Mouse (Mus musculus): Measurements from ENCODE around the gene Ctxn1. TPM values are rescaled to one million over a fixed set of nuclear protein-coding genes. Genes with fewer than 3 reads are reported as not detected.

Ctxn1 gene
- polyA plus RNA-seq, 1 experiment from 2014 or later: 27.8 TPM

GRCm38 (mm10) chr8:4250306-4250970 lies 8.6 kb downstream of the Ctxn1 start:
- Histone ChIP-seq H3K9ac (no peak overlapping the region), H3K4me2 (no peak overlapping the region), H3K27me3 (no peaks in the 10 kb centered on the region), H3K4me1 (replicated peaks) (peaks cover 37% of the 10 kb centered on the region), H3K36me3 (peaks cover 21% of the 10 kb centered on the region), H3K27ac (no peak overlapping the region), H3K9me3 (replicated peaks) (no peaks in the 10 kb centered on the region), H3K4me3 (no peak overlapping the region)
- no peak for ATAC-seq (replicated peaks; ENCODE audit: insufficient number of reproducible peaks, insufficient read depth, low FRiP score, low read depth)
- WGBS: 35% methylated on average over 26 of the region's 26 CpGs

DNA sequence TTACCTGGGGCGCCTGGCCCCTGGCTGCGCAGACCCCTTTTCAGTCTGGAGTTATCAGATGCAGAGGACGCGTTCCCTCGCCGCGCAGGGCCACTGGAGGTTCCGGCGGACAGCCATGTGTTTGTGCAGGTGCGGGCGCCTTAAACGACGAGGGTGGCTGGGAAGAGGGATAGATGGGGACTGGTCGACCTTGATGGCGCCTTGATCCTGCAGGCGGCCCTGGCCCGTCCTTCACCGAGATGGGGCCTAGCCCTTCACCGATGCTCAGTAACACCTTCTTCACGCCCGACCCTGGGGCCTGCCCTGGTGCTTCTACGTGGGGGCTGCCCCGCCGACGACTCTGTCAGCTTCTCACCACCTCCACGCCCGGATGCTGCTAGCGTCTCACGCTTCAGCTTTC lies 9.9 kb downstream of the Ctxn1 start:
- Histone ChIP-seq H3K9ac (peak overlapping the region; percentile 40), H3K9me3 (replicated peaks) (no peaks in the 10 kb centered on the region), H3K27ac (peak overlapping the region; percentile 66), H3K4me3 (peak overlapping the region; percentile 30), H3K4me2 (peak overlapping the region; percentile 56), H3K4me1 (replicated peaks) (peaks cover 36% of the 10 kb centered on the region), H3K36me3 (peaks cover 27% of the 10 kb centered on the region), H3K27me3 (no peaks in the 10 kb centered on the region)
- WGBS: 13% methylated on average over 29 of the region's 29 CpGs
- no peak for ATAC-seq (replicated peaks; ENCODE audit: insufficient number of reproducible peaks, insufficient read depth, low FRiP score, low read depth)

DNA sequence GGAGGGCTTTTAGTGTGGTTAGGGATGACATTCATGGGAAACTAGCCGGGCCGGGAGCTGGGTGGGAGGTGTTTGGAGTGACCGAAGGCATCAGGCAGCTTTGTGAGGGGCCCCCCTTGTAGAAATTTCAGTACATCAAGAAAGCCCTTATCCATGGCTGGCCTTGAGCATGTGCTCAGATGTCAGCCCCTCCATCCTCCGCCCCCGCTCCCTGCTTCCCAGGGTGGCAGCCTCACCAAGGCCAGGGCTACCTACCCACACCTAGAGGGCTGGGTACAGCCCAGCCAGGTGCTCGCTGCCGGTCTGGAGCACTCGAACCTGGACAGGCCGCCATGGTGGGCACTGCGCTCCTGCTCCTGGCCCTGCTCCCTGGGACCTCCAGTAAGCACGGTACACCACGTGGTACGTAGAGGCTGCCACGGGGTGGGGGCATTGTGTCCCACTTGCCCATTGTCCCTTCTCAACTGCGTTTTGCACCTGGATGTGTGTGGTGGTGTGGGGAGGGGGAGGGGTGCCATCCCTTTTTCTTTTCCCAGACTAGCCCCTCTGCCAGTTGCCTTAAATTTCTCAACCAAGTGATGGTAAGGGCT lies 11.0 kb downstream of the Ctxn1 start, which contains the start of gene Tgfbr3l:
Gene Tgfbr3l (plus strand): TSS at position 264 of the 590 bp plus-strand sequence.
- peak within 1 kb of the TSS; percentile 30; the same call in 1 of the 2 replicates for H3K4me3 ChIP-seq
- peak within 1 kb of the TSS; percentile 56 for H3K4me2 ChIP-seq
- peak within 1 kb of the TSS; percentile 66 for H3K27ac ChIP-seq
- no peaks in the 10 kb centered on the region for H3K9me3 ChIP-seq (replicated peaks)
- peak within 1 kb of the TSS; percentile 40; the same call in 1 of the 2 replicates for H3K9ac ChIP-seq
- no peak for ATAC-seq (replicated peaks; ENCODE audit: insufficient number of reproducible peaks, insufficient read depth, low FRiP score, low read depth)
- peaks cover 28% of the 10 kb centered on the region for H3K4me1 ChIP-seq (replicated peaks)
- 75% methylated on average over 15 of the region's 15 CpGs for WGBS
- H3K36me3 ChIP-seq: peaks cover 38% of the 10 kb centered on the region
- no peaks in the 10 kb centered on the region for H3K27me3 ChIP-seq

- Histone ChIP-seq H3K27ac (no peak overlapping the region), H3K9me3 (replicated peaks) (no peaks in the 10 kb centered on the region), H3K4me2 (no peak overlapping the region), H3K9ac (no peak overlapping the region), H3K4me1 (replicated peaks) (peaks cover 24% of the 10 kb centered on the region), H3K27me3 (no peaks in the 10 kb centered on the region), H3K36me3 (peaks cover 41% of the 10 kb centered on the region), H3K4me3 (no peak overlapping the region)
- WGBS: 81% methylated on average over 8 of the region's 8 CpGs
- ATAC-seq (replicated peaks; ENCODE audit: insufficient number of reproducible peaks, insufficient read depth, low FRiP score, low read depth): no peak
Measured at GRCm38 (mm10) chr8:4247241-4247640, 11.8 kb downstream of the Ctxn1 start.

- no peak for ATAC-seq (replicated peaks; ENCODE audit: insufficient number of reproducible peaks, insufficient read depth, low FRiP score, low read depth)
- H3K27me3 ChIP-seq: no peaks in the 10 kb centered on the region
- no peak overlapping the region for H3K4me2 ChIP-seq
- peaks cover 46% of the 10 kb centered on the region for H3K36me3 ChIP-seq
- no peak overlapping the region for H3K27ac ChIP-seq
- H3K9ac ChIP-seq: no peak overlapping the region
- H3K4me3 ChIP-seq: no peak overlapping the region
- H3K4me1 ChIP-seq (replicated peaks): peaks cover 26% of the 10 kb centered on the region
- 83% methylated on average over 13 of the region's 13 CpGs for WGBS
- H3K9me3 ChIP-seq (replicated peaks): no peaks in the 10 kb centered on the region
Measured at GRCm38 (mm10) chr8:4245737-4246136, 13.3 kb downstream of the Ctxn1 start.

DNA sequence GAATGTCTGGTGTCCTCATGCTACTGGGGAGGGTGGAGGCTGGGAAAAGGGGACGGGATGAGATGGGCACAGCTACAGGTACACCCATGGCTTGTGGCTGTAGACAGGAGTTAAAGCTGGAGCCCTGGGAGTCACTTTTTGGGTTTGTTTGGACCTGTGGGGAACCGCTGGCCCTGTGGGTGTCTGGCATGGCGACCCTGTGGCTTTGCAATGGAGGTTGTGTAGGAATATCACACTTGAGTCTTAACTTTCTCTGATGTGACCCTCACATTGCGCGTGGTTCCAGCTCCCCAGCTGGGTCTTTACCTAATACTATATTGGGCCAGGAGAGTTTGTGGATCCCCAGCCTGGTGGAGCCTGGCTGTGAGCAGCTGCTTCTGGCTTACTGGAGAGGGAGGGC lies 14.0 kb downstream of the Ctxn1 start:
- Histone ChIP-seq H3K27me3 (no peaks in the 10 kb centered on the region), H3K36me3 (peaks cover 47% of the 10 kb centered on the region), H3K4me1 (replicated peaks) (peaks cover 25% of the 10 kb centered on the region), H3K4me2 (no peak overlapping the region), H3K27ac (no peak overlapping the region), H3K9ac (no peak overlapping the region), H3K4me3 (no peak overlapping the region), H3K9me3 (replicated peaks) (no peaks in the 10 kb centered on the region)
- 89% methylated on average over 5 of the region's 5 CpGs for WGBS
- ATAC-seq (replicated peaks; ENCODE audit: insufficient number of reproducible peaks, insufficient read depth, low FRiP score, low read depth): no peak

DNA sequence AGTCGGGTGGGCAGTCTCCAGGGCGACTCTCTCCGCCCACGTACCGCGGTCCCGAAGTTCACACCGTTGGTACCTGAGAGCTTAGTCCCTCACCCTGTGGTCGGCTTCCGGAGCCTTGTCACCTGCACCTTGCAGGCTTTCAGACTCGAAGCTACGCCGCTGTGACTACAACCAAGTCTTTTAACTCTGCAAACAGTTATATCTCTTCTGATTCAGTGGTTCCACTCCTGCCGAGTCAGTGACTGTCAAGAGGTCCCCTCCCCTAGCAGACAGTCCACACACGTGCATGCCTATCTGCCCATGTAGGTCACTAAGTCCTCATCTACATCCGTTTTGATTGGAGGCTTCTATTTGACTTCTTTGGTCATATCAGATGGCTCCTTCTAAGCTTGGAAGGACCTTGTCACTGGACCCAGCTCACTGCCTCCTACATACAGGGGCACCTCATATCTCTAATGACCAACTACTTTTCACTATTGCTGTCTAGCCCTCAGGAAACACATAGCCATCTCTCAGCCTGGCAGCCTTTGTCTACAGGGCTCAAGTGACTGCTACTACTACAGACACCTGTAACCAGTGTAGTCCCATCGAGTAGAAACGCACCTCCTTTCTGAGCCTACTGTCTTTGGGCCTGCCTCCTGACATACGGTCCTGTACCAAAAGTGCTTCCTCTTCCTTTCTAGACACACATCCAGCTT lies 19.7 kb downstream of the Ctxn1 start:
- ATAC-seq (replicated peaks; ENCODE audit: insufficient number of reproducible peaks, insufficient read depth, low FRiP score, low read depth): no peak; the same call in 1 of the 2 replicates
- peaks cover 27% of the 10 kb centered on the region for H3K4me1 ChIP-seq (replicated peaks)
- 11% methylated on average over 19 of the region's 19 CpGs for WGBS
- no peaks in the 10 kb centered on the region for H3K27me3 ChIP-seq
- peak overlapping the region; percentile 72 for H3K4me2 ChIP-seq
- H3K9me3 ChIP-seq (replicated peaks): no peaks in the 10 kb centered on the region
- H3K27ac ChIP-seq: peak overlapping the region; percentile 92
- peaks cover 22% of the 10 kb centered on the region for H3K36me3 ChIP-seq
- peak overlapping the region; percentile 78 for H3K9ac ChIP-seq
- H3K4me3 ChIP-seq: peak overlapping the region; percentile 82

DNA sequence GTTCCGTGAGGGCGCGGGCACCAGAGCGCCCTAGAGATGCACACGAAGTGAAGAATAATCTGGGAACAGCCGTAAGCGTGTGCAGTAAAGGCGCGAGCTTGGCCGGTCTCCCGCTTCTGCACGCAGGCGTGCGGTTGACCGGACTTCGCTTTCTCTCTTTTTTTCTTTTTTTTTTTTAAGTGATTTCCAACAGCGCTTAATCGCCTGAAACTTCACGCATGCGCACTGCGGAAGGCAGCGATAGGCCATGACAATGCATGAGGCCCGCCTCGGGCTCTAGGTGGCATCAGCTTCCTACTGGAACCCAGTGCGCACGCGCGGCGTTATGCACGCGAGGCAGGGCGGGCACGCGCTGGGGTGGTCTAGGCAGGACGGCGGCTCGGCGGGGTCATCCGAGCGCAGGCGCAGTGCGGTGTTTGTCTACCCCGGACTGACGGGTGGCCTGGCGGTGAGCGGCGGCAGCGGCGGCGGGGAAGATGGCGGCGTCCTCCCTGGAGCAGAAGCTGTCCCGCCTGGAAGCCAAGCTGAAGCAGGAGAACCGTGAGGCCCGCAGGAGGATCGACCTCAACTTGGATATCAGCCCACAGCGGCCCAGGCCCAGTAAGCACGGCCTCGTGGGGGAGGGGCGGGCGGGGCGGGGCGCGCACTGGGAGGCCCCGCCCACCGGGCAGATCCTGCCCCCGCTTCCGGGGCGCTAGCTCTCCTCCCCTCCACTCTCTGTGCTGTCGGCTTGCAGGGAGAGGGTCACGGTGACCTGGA lies 20.5 kb downstream of the Ctxn1 start, which contains the start of the genes Map2k7 and Gm49320:
Gene Map2k7 (plus strand): TSS at position 307 of the 759 bp plus-strand sequence.
Gene Gm49320 (plus strand): TSS at position 432 of the 759 bp plus-strand sequence.
- no peaks in the 10 kb centered on the region for H3K9me3 ChIP-seq (replicated peaks)
- peak within 1 kb of the TSS; percentile 82 for H3K4me3 ChIP-seq
- peak within 1 kb of the TSS; percentile 93 for H3K27ac ChIP-seq
- no peaks in the 10 kb centered on the region for H3K27me3 ChIP-seq
- peak; percentile 95 for ATAC-seq (replicated peaks; ENCODE audit: insufficient number of reproducible peaks, insufficient read depth, low FRiP score, low read depth)
- H3K36me3 ChIP-seq: peaks cover 14% of the 10 kb centered on the region
- peak within 1 kb of the TSS; percentile 72 for H3K4me2 ChIP-seq
- H3K9ac ChIP-seq: peak within 1 kb of the TSS; percentile 78
- H3K4me1 ChIP-seq (replicated peaks): peaks cover 27% of the 10 kb centered on the region
- WGBS: under 1% methylated on average over 65 of the region's 71 CpGs

DNA sequence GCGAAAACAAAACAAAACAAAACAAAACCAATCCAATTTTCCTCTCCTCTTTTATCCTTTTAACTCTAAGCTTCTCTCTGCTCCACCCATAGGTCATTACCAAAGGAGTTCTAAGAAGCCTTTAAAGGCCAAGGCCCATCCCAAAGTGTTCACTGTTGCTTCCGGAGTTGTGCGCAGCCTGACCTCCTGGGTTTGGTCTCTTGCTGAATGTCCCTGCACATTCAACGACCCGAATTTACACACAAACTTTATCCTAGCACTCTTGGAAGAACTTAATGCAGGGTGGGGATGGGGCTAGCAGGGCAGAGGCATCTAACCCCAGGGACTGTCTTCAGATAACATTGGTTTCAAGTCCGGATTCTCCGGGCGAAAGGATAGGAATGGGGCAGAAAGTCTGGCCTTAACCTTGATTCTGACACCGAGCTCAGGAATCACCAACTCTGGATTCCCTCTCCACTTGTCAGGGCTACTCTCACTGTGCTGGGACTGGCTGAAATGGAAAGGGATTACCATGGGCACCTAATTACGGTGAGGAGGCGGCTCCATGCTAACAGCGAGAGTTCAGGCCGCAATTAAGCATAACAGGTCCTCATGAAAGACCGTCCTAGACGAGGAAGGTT lies 21.1 kb downstream of the Ctxn1 start:
- Histone ChIP-seq H3K4me3 (peak overlapping the region; percentile 82), H3K36me3 (peaks cover 8% of the 10 kb centered on the region; the same call in 1 of the 2 replicates), H3K9ac (peak overlapping the region; percentile 68), H3K9me3 (replicated peaks) (no peaks in the 10 kb centered on the region), H3K4me1 (replicated peaks) (peaks cover 27% of the 10 kb centered on the region), H3K4me2 (peak overlapping the region; percentile 72), H3K27ac (peak overlapping the region; percentile 93), H3K27me3 (no peaks in the 10 kb centered on the region)
- no peak for ATAC-seq (replicated peaks; ENCODE audit: insufficient number of reproducible peaks, insufficient read depth, low FRiP score, low read depth)
- WGBS: 17% methylated on average over 15 of the region's 15 CpGs

DNA sequence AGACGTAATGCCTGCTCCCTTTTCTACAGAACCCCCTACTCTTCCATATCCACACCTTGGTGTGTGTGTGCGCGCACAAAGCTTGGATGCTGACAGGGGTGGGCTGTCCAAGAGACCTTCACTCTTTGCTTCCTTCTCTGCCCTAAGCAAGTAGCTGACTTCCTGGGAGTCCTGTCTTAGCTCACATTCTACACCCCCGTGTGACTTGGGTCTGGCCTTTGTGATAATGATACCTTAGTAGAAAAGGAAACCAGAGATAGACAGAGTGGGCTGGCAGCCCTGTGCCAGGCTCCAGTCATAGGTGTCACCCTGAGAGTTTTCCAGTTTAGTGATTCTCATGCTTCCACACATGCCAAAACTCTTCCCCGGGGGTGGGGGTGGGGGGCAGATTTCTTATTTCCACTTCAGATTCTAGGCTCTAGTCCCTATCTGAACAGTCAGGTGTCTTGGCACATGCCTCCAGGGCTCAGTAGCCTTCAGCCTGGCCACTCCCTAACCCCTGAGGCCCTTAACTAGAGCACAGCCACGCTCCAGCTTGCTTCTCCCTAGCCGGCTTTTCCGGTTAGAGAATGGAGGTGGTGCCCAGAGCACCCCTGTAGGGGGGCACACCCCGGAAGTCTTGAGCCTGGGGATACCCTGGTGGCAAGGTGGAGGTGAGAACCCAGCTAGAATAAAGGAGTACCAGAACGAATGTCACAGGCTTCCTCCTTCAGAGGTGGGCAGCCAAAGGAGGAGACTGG lies 28.3 kb downstream of the Ctxn1 start:
- H3K4me3 ChIP-seq: no peak overlapping the region
- H3K27me3 ChIP-seq: peaks cover 35% of the 10 kb centered on the region
- peaks cover 9% of the 10 kb centered on the region for H3K4me1 ChIP-seq (replicated peaks)
- no peak for ATAC-seq (replicated peaks; ENCODE audit: insufficient number of reproducible peaks, insufficient read depth, low FRiP score, low read depth)
- H3K4me2 ChIP-seq: no peak overlapping the region
- H3K9me3 ChIP-seq (replicated peaks): no peaks in the 10 kb centered on the region
- H3K27ac ChIP-seq: no peak overlapping the region
- H3K36me3 ChIP-seq: no peaks in the 10 kb centered on the region
- 50% methylated on average over 10 of the region's 10 CpGs for WGBS
- no peak overlapping the region for H3K9ac ChIP-seq

Data from heart, embryonic 15.5 days (tissue).